Mouse (Mus musculus) embryonic facial prominence, embryonic 15.5 days (tissue): ENCODE data around the gene Car6. TPM values are rescaled to one million over a fixed set of nuclear protein-coding genes. Genes with fewer than 3 reads are reported as not detected.

Experiments
- ATAC-seq: fragments of 200-750 bp; cut with Nextera tagmentation; 2 replicates; pipeline ENCODE4 v1.8.0; 2017; ENCODE audit warnings: low read depth, moderate TSS enrichment; ENCODE audit not compliant: insufficient number of reproducible peaks, low FRiP score, low TSS enrichment
- H3K27ac ChIP-seq: fragments of 300-500 bp; sonication (generic); replicated peaks from 2 replicates; pipeline ENCODE4 v1.5.1; 2015; ENCODE audit warnings: mild to moderate bottlenecking, inconsistent platforms
- H3K27me3 ChIP-seq: fragments of 300-500 bp; sonication (generic); 2 replicates; pipeline ENCODE4 v1.6.1; 2015; ENCODE audit warnings: inconsistent platforms
- H3K36me3 ChIP-seq: fragments of 300-500 bp; sonication (generic); 2 replicates; pipeline ENCODE4 v1.6.1; 2015; ENCODE audit warnings: mild to moderate bottlenecking, inconsistent platforms
- H3K4me1 ChIP-seq: fragments of 300-500 bp; sonication (generic); 2 replicates; pipeline ENCODE4 v1.6.1; 2015; ENCODE audit warnings: inconsistent platforms
- H3K4me2 ChIP-seq: fragments of 300-500 bp; sonication (generic); replicated peaks from 2 replicates; pipeline ENCODE4 v1.6.1; 2015; ENCODE audit warnings: mild to moderate bottlenecking, inconsistent platforms
- H3K4me3 ChIP-seq: fragments of 300-500 bp; sonication (generic); replicated peaks from 2 replicates; pipeline ENCODE4 v1.5.1; 2015; ENCODE audit warnings: mild to moderate bottlenecking, inconsistent platforms
- H3K9ac ChIP-seq: fragments of 300-500 bp; sonication (generic); 2 replicates; pipeline ENCODE4 v1.6.1; 2015; ENCODE audit warnings: inconsistent platforms
- H3K9me3 ChIP-seq: fragments of 300-500 bp; sonication (generic); replicated peaks from 2 replicates; pipeline ENCODE4 v1.6.1; 2016; ENCODE audit warnings: inconsistent platforms
- WGBS: fragments of 180-500 bp; shearing (Covaris S2); methylation state at CpG from one replicate; pipeline ENCODE4 v1.1.7; 2015; 5-methylcytosine and 5-hydroxymethylcytosine counted together
- polyA plus RNA-seq: library from polyadenylated mRNA; unstranded; fragments of >200 nt; fragmentation: Nextera tagmentation; extraction: Ambion mirVana; gene quantifications from 2 replicates; pipeline ENCODE4 v1.2.1, GENCODE M21; 2015

The Car6 gene
- polyA plus RNA-seq, 1 experiment from 2014 or later, result 0.37 TPM

DNA sequence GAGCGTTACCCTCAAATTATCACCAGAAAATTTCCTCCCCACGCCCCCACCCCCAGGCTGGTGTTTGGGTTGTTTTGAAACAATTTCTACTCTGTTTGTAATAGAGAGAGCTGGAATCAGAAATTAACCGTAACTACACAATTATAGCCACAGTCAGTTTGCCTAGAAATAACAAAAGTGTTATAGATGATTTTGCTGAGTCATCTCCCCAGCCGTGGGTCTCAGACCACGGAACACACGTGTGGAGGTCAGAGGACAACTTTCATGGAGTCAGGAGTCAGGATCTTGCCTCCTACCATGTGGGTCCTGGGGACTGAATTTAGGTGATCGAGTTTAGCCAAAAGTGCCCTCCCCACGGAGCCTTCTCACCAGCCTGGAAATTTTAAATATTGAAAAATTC, 24.0 kb downstream of the Car6 start:
- 40% methylated on average over 8 of the region's 8 CpGs for WGBS
- H3K4me3 ChIP-seq, result no peak overlapping the region
- H3K4me2 ChIP-seq, result no peak overlapping the region
- H3K4me1 ChIP-seq, result peaks cover 13% of the 10 kb centered on the region
- 0 out of 2 replicates have a peak, but pooled peaks cover 2% of the 10 kb centered on the region for H3K9me3 ChIP-seq
- H3K27me3 ChIP-seq, result no peaks in the 10 kb centered on the region
- no peaks in the 10 kb centered on the region for H3K36me3 ChIP-seq
- ATAC-seq, result no peak
- H3K27ac ChIP-seq, result no peak overlapping the region
- H3K9ac ChIP-seq, result no peak overlapping the region

DNA sequence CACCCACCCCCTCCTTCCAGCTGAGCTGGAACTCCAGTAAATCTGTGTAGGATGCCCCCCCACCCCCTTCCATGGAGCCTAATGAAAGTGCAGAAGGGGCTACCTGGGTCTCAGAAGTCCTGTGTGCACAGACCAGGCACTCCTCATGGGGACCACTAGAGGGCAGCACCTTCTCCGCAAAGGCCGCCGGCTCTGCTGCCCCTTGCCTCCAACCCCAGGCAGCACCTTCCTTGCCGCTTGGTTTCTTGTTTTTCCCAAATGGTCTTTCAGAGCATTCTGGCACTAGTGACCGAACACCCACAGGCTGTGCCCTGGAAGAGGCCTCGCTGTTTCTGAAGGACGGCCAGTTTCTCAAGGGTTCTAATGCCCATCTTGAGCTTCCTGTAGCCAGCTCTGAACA, 24.6 kb downstream of the Car6 start:
- Histone ChIP-seq H3K9me3 (0 out of 2 replicates have a peak, but pooled peaks cover 2% of the 10 kb centered on the region), H3K4me3 (no peak overlapping the region), H3K4me1 (peaks cover 13% of the 10 kb centered on the region), H3K36me3 (no peaks in the 10 kb centered on the region), H3K4me2 (peak overlapping the region; percentile 29), H3K9ac (no peak overlapping the region), H3K27ac (no peak overlapping the region), H3K27me3 (no peaks in the 10 kb centered on the region)
- WGBS, result 4% methylated on average over 7 of the region's 7 CpGs
- ATAC-seq, result no peak

DNA sequence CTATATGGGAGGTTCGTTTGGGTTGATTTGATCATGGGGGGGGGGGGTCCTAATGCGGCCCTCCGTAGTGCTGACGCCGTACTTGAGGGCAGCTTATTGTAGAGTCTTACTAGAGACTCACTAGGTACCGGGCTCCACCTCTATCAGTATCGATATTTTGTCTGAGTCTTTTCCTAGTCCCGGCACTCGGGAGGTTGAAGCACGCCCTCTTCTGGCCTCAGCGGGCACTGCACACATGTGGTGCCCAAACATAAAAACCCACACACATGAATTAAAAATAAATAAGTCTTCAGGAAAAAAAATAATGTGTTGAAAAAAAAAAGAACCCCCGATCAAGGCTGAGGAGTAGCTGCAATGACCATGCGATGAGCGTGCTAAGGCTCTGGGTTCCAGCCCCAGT, 27.1 kb downstream of the Car6 start:
- no peak for ATAC-seq
- Histone ChIP-seq H3K36me3 (no peaks in the 10 kb centered on the region), H3K9me3 (no peaks in the 10 kb centered on the region), H3K4me2 (no peak overlapping the region), H3K9ac (no peak overlapping the region), H3K27me3 (no peaks in the 10 kb centered on the region), H3K27ac (no peak overlapping the region), H3K4me1 (peaks cover 13% of the 10 kb centered on the region), H3K4me3 (no peak overlapping the region)
- 91% methylated on average over 14 of the region's 14 CpGs for WGBS

DNA sequence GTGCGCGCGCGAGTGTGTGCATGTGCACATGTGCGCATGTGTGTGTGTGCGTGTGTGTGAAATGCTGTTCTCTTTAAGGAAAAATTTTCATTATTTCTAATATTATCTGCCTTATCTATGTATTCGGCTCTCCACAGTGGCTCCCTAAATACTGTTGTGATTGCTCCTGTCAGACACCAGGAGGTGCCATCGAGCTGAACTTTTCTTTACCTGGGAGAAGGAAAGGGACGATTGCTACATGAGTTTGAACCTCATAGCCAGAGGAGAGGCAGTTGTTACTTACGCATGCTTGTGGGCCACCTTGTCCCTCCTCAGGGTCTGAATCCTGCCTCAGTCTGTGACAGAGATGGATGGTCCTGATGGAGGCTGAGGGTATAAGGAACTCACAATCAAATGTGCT, 27.9 kb downstream of the Car6 start:
- no peak for ATAC-seq
- Histone ChIP-seq H3K27ac (no peak overlapping the region), H3K9ac (no peak overlapping the region), H3K9me3 (no peaks in the 10 kb centered on the region), H3K4me3 (no peak overlapping the region), H3K4me1 (peaks cover 10% of the 10 kb centered on the region), H3K4me2 (no peak overlapping the region), H3K27me3 (no peaks in the 10 kb centered on the region), H3K36me3 (no peaks in the 10 kb centered on the region)
- WGBS, result 55% methylated on average over 10 of the region's 10 CpGs

- H3K4me1 ChIP-seq, result peaks cover 8% of the 10 kb centered on the region
- no peaks in the 10 kb centered on the region for H3K27me3 ChIP-seq
- H3K4me2 ChIP-seq, result no peak overlapping the region
- no peak for ATAC-seq
- WGBS, result 79% methylated on average over 8 of the region's 8 CpGs
- no peak overlapping the region for H3K9ac ChIP-seq
- H3K27ac ChIP-seq, result no peak overlapping the region
- no peaks in the 10 kb centered on the region for H3K9me3 ChIP-seq
- H3K36me3 ChIP-seq, result no peaks in the 10 kb centered on the region
- H3K4me3 ChIP-seq, result no peak overlapping the region
Measured at GRCm38 (mm10) chr4:150172107-150172506, 29.0 kb downstream of the Car6 start.

DNA sequence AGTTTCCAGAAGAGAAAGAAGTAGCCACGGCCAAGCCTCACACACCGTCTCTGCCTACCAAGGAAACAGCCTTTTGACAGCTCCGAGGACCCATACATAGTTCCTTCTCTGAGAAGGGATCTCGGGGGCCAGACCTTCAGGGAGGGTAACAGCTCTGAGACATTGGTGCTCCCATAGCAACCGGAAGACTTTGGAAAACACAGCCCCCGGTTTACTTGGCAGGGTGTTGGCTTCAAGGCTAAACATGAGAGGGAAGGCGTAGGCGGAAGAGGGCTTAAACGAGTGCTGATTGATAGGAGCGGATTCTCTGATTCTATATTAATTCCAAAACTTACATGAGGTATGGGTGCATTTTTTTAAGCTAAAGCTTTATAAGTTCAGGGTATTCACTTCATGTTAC, 32.7 kb downstream of the Car6 start:
- Histone ChIP-seq H3K9ac (no peak overlapping the region), H3K36me3 (no peaks in the 10 kb centered on the region), H3K4me3 (no peak overlapping the region), H3K27me3 (no peaks in the 10 kb centered on the region), H3K4me1 (no peaks in the 10 kb centered on the region), H3K9me3 (no peaks in the 10 kb centered on the region), H3K4me2 (no peak overlapping the region), H3K27ac (no peak overlapping the region)
- WGBS, result 72% methylated on average over 10 of the region's 10 CpGs
- ATAC-seq, result no peak

GRCm38 (mm10) chr4:150164875-150165274, 36.3 kb downstream of the Car6 start:
- H3K4me3 ChIP-seq, result no peak overlapping the region
- peak overlapping the region; percentile 4; the same call in 1 of the 2 replicates for H3K4me2 ChIP-seq
- no peaks in the 10 kb centered on the region for H3K27me3 ChIP-seq
- no peak for ATAC-seq
- H3K9me3 ChIP-seq, result no peaks in the 10 kb centered on the region
- H3K4me1 ChIP-seq, result no peaks in the 10 kb centered on the region
- H3K27ac ChIP-seq, result no peak overlapping the region
- H3K9ac ChIP-seq, result no peak overlapping the region
- WGBS, result 36% methylated on average over 13 of the region's 13 CpGs
- no peaks in the 10 kb centered on the region for H3K36me3 ChIP-seq

DNA sequence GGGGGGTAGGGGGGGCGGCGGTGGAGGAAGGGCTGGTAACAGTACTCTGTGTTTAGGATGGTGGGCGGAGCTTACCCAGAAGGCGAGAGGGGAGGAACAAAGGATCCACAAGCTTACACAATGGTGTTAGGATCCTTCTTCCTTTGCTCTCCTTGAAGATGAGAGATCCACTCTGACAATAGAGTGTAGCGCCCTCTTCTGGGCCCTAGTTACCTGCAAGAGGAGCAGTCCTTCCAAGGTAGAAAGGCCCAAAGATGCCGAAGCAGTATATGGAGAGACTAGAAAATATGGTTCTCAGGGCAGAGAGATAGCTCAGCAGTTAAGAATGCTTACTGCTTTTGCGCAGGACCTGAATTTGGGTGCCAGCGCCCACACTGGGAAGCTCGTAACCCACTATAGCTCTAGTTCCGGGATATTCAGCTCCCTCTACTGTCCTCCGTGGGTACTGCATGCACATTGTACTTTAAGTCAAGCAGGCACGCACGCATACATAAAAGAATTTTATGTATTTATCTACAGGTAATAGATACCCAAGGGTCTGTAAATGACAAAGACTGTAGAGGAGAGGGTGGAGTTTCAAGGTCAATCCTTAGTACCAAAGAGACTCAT, 38.5 kb downstream of the Car6 start:
- WGBS, result 73% methylated on average over 13 of the region's 13 CpGs

GRCm38 (mm10) chr4:150159458-150159857, 41.7 kb downstream of the Car6 start:
- Histone ChIP-seq H3K4me1 (no peaks in the 10 kb centered on the region), H3K4me3 (no peak overlapping the region), H3K4me2 (no peak overlapping the region), H3K36me3 (no peaks in the 10 kb centered on the region), H3K27me3 (no peaks in the 10 kb centered on the region), H3K9ac (no peak overlapping the region), H3K27ac (no peak overlapping the region), H3K9me3 (no peaks in the 10 kb centered on the region)
- 88% methylated on average over 2 of the region's 2 CpGs for WGBS
- ATAC-seq, result no peak

More for the DNA sequence above, 38.5 kb downstream of the Car6 start:
- Histone ChIP-seq H3K9ac (no peak overlapping the region), H3K4me3 (no peak overlapping the region), H3K4me2 (no peak overlapping the region), H3K27ac (no peak overlapping the region), H3K4me1 (no peaks in the 10 kb centered on the region), H3K36me3 (no peaks in the 10 kb centered on the region), H3K27me3 (no peaks in the 10 kb centered on the region), H3K9me3 (no peaks in the 10 kb centered on the region)
- ATAC-seq, result no peak

GRCm38 (mm10) chr4:150157348-150157882, 43.7 kb downstream of the Car6 start:
- H3K4me3 ChIP-seq, result no peak overlapping the region
- H3K4me1 ChIP-seq, result no peaks in the 10 kb centered on the region
- ATAC-seq, result no peak
- H3K27me3 ChIP-seq, result no peaks in the 10 kb centered on the region
- WGBS, result 66% methylated on average over 14 of the region's 14 CpGs
- H3K9me3 ChIP-seq, result no peaks in the 10 kb centered on the region
- no peak overlapping the region for H3K9ac ChIP-seq
- no peaks in the 10 kb centered on the region for H3K36me3 ChIP-seq
- H3K27ac ChIP-seq, result no peak overlapping the region
- H3K4me2 ChIP-seq, result no peak overlapping the region

GRCm38 (mm10) chr4:150155731-150156130, 45.4 kb downstream of the Car6 start:
- no peak overlapping the region for H3K9ac ChIP-seq

GRCm38 (mm10) chr4:150155301-150155700, 45.8 kb downstream of the Car6 start:
- Histone ChIP-seq H3K27ac (no peak overlapping the region), H3K9me3 (no peaks in the 10 kb centered on the region), H3K9ac (no peak overlapping the region), H3K4me2 (no peak overlapping the region), H3K36me3 (no peaks in the 10 kb centered on the region), H3K4me3 (no peak overlapping the region), H3K4me1 (no peaks in the 10 kb centered on the region), H3K27me3 (no peaks in the 10 kb centered on the region)
- 89% methylated on average over 4 of the region's 4 CpGs for WGBS
- ATAC-seq, result no peak

More at GRCm38 (mm10) chr4:150155731-150156130, 45.4 kb downstream of the Car6 start:
- no peaks in the 10 kb centered on the region for H3K4me1 ChIP-seq
- no peaks in the 10 kb centered on the region for H3K27me3 ChIP-seq
- WGBS, result 83% methylated on average over 4 of the region's 4 CpGs
- H3K27ac ChIP-seq, result no peak overlapping the region
- no peak overlapping the region for H3K4me3 ChIP-seq
- ATAC-seq, result no peak
- H3K9me3 ChIP-seq, result no peaks in the 10 kb centered on the region
- H3K4me2 ChIP-seq, result no peak overlapping the region
- no peaks in the 10 kb centered on the region for H3K36me3 ChIP-seq
